Mouse (Mus musculus): ENCODE measurements around the gene Map3k19.
A peak's percentile ranks its signal among the peaks of the same experiment; 100 is the strongest.

The Map3k19 gene

GRCm38 (mm10) chr1:127854486-127855222 is at the start of gene Map3k19:
Map3k19 (minus strand) TSS chr1:127855031.
- peak in 1 of 2 experiments; percentile 48 for DNase-seq (ENCODE audit: low spot score in 2 of 2)

- DNase-seq (ENCODE audit: low spot score in 2 of 2) = no peak
Measured at GRCm38 (mm10) chr1:127899401-127899800, 44.6 kb upstream of the Map3k19 start.

GRCm38 (mm10) chr1:127869276-127869675 is 14.4 kb upstream of the Map3k19 start:
- DNase-seq (ENCODE audit: low spot score in 2 of 2) = no peak

- DNase-seq (ENCODE audit: low spot score in 2 of 2) = peak; percentile 67 to 85
Measured at GRCm38 (mm10) chr1:127868300-127869261, 13.8 kb upstream of the Map3k19 start, which contains the start of gene Rab3gap1. Rab3gap1 (plus strand) TSS chr1:127868773.

DNA sequence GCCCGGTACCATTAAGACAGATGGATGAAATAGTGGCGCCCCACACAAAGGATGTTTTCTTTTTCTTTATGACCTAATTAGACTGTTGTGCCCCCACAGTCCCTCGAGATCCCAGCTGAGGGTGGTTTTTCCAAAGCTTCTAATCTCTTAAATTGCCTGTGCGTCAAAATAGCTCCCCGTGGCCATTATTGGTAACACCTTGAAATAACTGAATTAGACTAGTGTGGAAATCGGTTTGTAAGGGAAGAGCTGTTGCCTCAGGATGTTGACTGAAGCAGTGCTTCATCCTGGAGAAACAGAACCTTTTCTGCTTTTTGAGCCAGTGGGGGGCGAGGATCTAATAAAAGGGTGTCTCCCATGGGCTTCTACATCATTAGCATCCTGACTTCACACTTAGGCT is 9.0 kb upstream of the Map3k19 start:
- DNase-seq (ENCODE audit: low spot score in 2 of 2) = no peak

DNA sequence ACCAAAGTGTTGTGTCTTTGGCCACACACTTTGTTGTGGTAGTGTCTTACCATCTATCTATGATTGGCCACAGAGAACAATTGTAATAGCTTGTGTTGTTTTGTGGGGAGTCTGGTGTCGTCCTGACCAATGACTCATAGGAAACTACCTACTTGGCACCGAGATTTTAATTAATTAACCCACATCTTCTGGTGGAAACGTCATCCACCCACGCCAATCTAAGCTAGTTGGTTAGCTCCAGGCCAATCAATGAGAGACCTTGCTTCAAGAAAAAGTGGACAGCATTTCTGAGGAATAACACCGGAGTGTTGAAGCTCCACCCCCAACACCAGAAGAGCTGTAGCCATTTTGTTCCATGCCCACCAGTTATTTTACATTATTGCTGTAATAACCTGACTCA is 7.1 kb upstream of the Map3k19 start:
- no peak for DNase-seq (ENCODE audit: low spot score in 2 of 2)

- no peak for DNase-seq (ENCODE audit: low spot score in 2 of 2)
Measured at GRCm38 (mm10) chr1:127860492-127860891, 5.7 kb upstream of the Map3k19 start.

- DNase-seq (ENCODE audit: low spot score in 2 of 2) = no peak
Measured at GRCm38 (mm10) chr1:127859799-127860400, 5.1 kb upstream of the Map3k19 start.

GRCm38 (mm10) chr1:127858945-127859648 is 4.3 kb upstream of the Map3k19 start:
- DNase-seq (ENCODE audit: low spot score in 2 of 2) = no peak

DNA sequence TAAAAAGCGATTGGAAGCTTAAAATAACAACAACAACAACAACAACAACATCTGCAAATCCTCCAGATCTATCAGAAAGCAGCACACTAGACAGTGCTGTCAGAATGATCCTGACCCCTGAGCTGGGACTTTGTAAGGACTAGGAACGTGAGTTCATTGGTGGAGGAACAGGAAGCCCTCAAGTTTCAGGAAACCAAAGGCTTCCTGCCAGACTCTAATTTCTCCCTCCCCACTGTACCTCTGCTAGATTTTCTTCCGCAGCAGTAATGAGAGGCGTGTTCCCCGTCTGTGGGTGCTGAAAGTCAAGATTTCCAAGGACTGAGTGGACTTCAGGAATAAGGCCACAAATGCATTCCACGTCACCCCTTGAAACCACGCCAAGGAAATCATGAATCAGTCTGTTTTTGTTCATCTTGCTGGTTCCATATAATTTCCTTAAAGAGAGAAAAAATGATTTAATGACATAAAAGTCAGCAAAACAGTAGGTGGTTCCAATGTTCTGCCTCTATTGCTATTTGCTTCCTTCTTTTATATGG is 4.7 kb downstream of the Map3k19 start:
- DNase-seq (ENCODE audit: low spot score in 2 of 2) = no peak

DNA sequence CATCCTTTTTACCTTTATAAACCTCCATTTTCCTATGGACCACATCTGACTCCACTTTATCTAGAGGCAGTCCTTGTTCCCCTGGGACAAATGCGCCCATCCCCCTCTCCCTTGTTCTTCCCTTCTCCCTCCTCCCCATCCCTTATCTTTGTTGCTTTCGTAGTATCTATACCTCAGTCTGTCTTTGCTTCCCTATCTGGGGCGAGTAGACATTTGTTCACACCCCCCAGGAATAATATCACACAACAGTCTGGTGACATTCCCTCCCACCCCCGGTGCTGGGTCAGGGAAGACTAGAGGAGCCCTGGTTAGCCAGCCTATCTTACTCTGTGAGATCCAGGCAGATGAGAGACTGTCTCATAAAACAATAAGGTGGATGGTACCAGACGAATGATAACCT is 9.4 kb downstream of the Map3k19 start:
- no peak for DNase-seq (ENCODE audit: low spot score in 2 of 2)

- no peak for DNase-seq (ENCODE audit: low spot score in 2 of 2)
Measured at GRCm38 (mm10) chr1:127838602-127839001, 16.2 kb downstream of the Map3k19 start.

DNA sequence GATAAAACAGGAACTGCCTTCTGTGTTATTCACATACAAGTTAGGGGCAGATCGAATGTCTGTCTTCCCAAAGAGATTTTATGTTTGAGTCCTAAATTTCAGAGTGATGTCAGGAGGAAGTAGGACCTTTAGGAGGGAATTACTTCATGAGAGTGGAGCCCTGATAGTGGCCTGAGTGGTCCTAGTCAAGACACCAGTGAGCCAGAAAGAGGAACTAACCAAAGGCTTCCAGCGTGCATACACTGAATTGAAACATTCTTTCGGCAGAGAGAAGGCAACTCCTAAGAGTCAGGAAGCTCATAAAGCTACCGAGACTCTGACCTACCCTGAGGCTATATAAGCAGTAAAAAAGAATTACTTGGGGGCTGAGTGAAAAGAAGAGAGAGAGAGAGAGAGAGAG is 18.2 kb downstream of the Map3k19 start:
- DNase-seq (ENCODE audit: low spot score in 2 of 2) = no peak

DNA sequence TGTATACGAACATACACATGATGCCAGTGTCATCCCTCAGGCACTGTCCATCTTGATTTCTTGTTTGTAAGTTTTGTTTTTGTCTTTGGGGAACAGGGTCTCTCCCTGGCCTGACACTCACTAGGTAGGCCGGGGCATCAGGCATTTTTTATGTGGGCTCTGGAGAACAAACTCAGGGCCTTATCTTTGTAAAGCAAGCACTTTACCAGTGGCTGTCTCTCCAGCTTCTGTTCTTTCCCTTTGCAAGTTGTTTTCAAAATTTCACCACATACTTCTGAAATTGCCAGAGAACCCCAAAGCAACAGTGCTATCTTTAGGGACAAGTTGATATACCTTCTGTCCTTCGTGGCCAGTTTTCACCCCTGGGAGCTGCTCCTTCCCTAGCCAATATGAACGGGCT is 20.6 kb downstream of the Map3k19 start:
- no peak for DNase-seq (ENCODE audit: low spot score in 2 of 2)

GRCm38 (mm10) chr1:127833714-127834113 is 21.1 kb downstream of the Map3k19 start:
- DNase-seq (ENCODE audit: low spot score in 2 of 2) = no peak

DNA sequence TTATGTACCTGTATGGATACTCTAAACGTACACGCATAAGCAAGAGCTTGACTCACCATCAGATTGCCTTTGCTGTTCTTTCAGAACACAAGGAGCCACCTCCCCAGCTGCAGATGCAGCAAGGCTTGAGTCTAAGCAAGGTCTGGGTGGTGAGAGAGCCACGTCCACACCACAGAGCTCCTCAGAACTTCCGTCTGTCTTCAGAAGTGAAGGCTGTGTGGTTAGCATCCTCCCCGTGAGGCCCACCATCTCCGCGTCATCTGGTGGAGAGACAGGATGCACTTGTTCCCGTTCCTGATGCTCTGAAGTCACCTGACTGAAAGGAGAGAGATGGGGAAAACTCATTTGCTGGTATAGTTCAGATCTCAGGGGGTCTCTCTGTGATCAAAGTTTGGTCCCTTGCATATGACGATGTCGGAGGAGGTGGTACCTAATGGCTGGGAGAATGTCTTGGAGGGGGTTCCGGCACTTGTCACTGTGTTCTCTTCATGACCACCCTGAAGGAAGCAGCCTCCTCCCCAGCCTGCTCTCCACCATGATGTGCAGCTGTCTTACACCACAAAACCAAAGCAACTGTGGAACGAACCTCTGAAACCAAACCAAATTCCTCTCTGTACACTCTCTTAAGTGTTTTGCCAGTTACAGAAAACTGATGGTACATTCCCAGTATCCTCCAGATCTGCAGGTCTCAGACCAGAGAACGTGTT is 24.5 kb downstream of the Map3k19 start:
- DNase-seq (ENCODE audit: low spot score in 2 of 2) = no peak

DNA sequence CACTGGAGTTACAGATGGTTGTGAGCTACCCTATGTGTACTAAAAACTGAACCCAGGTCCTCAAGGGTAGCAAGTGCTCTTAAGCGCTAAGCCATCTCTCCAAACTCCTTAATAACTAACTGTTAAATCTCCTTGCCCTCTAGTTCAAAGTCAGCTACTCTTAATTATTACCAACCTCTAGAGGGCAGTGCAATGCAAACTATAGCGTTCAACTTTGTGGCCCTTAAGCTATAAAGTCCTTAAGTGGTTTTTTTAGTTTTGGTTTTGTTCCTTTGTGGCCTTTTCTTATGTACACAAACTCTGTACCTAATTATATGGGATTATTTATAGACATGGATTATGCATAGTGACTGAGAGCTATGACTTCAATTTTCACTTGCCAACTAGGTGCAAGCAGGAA is 27.5 kb downstream of the Map3k19 start:
- DNase-seq (ENCODE audit: low spot score in 2 of 2) = peak in 1 of 2 experiments; percentile 39

DNA sequence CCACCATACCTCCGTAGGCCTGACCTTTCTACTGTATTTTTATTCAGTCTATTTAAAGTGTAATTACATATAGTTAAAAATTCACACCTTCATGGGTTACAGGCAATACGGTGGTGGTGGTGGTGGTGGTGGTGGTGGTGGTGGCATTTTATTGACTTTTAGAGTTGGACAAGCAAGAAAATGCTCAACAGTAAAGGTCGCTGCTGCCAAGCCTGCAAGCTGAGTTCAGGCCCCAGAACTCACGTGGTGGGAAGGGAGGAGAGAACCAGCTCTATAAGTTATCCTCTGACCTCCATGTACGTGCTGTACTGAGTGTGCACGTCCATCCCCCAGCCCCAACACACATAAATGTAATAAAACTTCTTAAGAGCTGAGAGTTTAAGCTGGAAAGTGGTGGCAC is 38.5 kb downstream of the Map3k19 start:
- DNase-seq (ENCODE audit: low spot score in 2 of 2) = no peak

GRCm38 (mm10) chr1:127812929-127813328 is 41.9 kb downstream of the Map3k19 start:
- DNase-seq (ENCODE audit: low spot score in 2 of 2) = peak; percentile 27 to 35

- no peak for DNase-seq (ENCODE audit: low spot score in 2 of 2)
Measured at GRCm38 (mm10) chr1:127808671-127809070, 46.2 kb downstream of the Map3k19 start.

DNA sequence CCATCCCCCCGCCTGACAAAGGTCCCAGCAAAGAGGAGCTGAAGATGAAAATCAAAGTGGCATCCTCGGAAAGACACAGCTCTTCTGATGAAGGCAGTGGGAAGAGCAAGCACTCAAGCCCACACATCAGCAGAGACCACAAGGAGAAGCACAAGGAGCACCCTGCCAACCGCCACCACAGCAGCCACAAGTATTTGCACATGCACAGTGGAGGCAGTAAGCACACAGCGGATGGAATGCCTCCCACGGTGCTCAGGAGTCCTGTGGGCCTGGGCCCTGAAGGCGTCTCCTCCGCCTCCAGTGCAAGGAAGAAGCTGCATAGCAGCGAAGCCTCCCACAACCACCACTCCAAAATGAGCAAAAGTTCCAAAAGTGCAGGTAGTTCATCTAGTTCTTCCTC is 51.9 kb downstream of the Map3k19 start:
- no peak for DNase-seq (ENCODE audit: low spot score in 2 of 2)
